Comparison of ENCODE assay signal across 29 mouse cellular contexts in genomic region chr5:149582642-149583262, GRCm38 (mm10). TPM values are rescaled to one million over a fixed set of nuclear protein-coding genes. Genes with fewer than 3 reads are reported as not detected.
DNase-seq lines count a peak whose midpoint lies in the region; ATAC-seq and TF ChIP-seq lines count a peak whose summit lies in the region.
"Had no signal": no experiment of that assay in that cellular context is flagged by ENCODE, and none has a peak within 500 bp of the region (broad histone marks: within the 10 kb centered on the region; RNA-seq: fewer than 3 reads in every experiment).

No protein-coding gene starts in this region.

- H3K27ac ChIP-seq in kidney, embryonic 14.5 days (ENCODE audit: low read depth, low read length): no peak overlapping the region
- H3K27ac ChIP-seq in limb, embryonic 14.5 days (replicated peaks; ENCODE audit: low read depth, low read length): no peak overlapping the region
- H3K27ac ChIP-seq in limb, embryonic 10.5 days: no peak overlapping the region
- no peak overlapping the region for H3K27ac ChIP-seq in midbrain, embryonic 11.5 days (ENCODE audit: low read depth, low read length)
- H3K27ac ChIP-seq in midbrain, embryonic 14.5 days (replicated peaks; ENCODE audit: low read depth, low read length): no peak overlapping the region
- H3K27ac ChIP-seq in midbrain, embryonic 15.5 days: peak overlapping the region; percentile 23; the same call in 1 of the 2 replicates
- H3K27ac ChIP-seq in midbrain, embryonic 10.5 days (replicated peaks): no peak overlapping the region
- H3K27ac ChIP-seq: embryonic facial prominence, embryonic 13.5 days; embryonic facial prominence, embryonic 15.5 days; forebrain, embryonic 10.5 days; forebrain, embryonic 12.5 days had no signal

- no peak overlapping the region for H3K4me3 ChIP-seq in kidney, embryonic 14.5 days (ENCODE audit: low read length)
- H3K4me3 ChIP-seq in limb, embryonic 14.5 days (replicated peaks; ENCODE audit: low read length): no peak overlapping the region
- H3K4me3 ChIP-seq in limb, embryonic 10.5 days: no peak overlapping the region
- no peak overlapping the region for H3K4me3 ChIP-seq in midbrain, embryonic 11.5 days (ENCODE audit: low read depth, low read length)
- H3K4me3 ChIP-seq in midbrain, embryonic 14.5 days (replicated peaks; ENCODE audit: low read depth, low read length): no peak overlapping the region
- H3K4me3 ChIP-seq in midbrain, embryonic 15.5 days: no peak overlapping the region
- H3K4me3 ChIP-seq in midbrain, embryonic 10.5 days: no peak overlapping the region
- H3K4me3 ChIP-seq: embryonic facial prominence, embryonic 13.5 days; embryonic facial prominence, embryonic 15.5 days; erythroblast, embryonic 14.5 days; forebrain, embryonic 10.5 days; forebrain, embryonic 12.5 days had no signal

- 53% methylated on average over 5 of the region's 5 CpGs for WGBS in kidney, embryonic 14.5 days
- 62% methylated on average over 5 of the region's 5 CpGs for WGBS in limb, embryonic 14.5 days
- WGBS in limb, embryonic 10.5 days: 71% methylated on average over 5 of the region's 5 CpGs
- 62% methylated on average over 5 of the region's 5 CpGs for WGBS in midbrain, embryonic 11.5 days
- WGBS in midbrain, embryonic 14.5 days: 55% methylated on average over 5 of the region's 5 CpGs
- WGBS in midbrain, embryonic 15.5 days: 60% methylated on average over 5 of the region's 5 CpGs
- 71% methylated on average over 5 of the region's 5 CpGs for WGBS in midbrain, embryonic 10.5 days

- 0 out of 2 replicates have a peak, but pooled peaks have one; percentile 18 for ATAC-seq in kidney, embryonic 14.5 days (ENCODE audit: low FRiP score, low TSS enrichment)
- no peak for ATAC-seq in limb, embryonic 14.5 days (ENCODE audit: low FRiP score, low read depth)
- ATAC-seq in midbrain, embryonic 11.5 days (ENCODE audit: low FRiP score): no peak
- ATAC-seq in midbrain, embryonic 14.5 days (ENCODE audit: low FRiP score, low TSS enrichment): no peak
- ATAC-seq in midbrain, embryonic 15.5 days (replicated peaks): no peak
- ATAC-seq: CD4-positive, CD25-positive, alpha-beta regulatory T cell, adult 4 months; forebrain, embryonic 14.5 days had no signal

- no peak for TF ChIP-seq POLR2A in limb, embryonic 14.5 days (IDR thresholded peaks at IDR 0.05; ENCODE audit: borderline replicate concordance, extremely low read depth, insufficient read depth, insufficient read length)

- H3K4me1 ChIP-seq in kidney, embryonic 14.5 days (ENCODE audit: control insufficient read depth, insufficient read depth, low read length): no peaks in the 10 kb centered on the region
- peaks cover 15% of the 10 kb centered on the region; the same call in 1 of the 2 replicates for H3K4me1 ChIP-seq in limb, embryonic 14.5 days (ENCODE audit: control insufficient read depth, insufficient read depth, low read length)
- H3K4me1 ChIP-seq in limb, embryonic 10.5 days: peaks cover 17% of the 10 kb centered on the region
- no peaks in the 10 kb centered on the region for H3K4me1 ChIP-seq in midbrain, embryonic 11.5 days (ENCODE audit: control insufficient read depth, insufficient read depth, low read length)
- H3K4me1 ChIP-seq in midbrain, embryonic 14.5 days (ENCODE audit: control insufficient read depth, insufficient read depth, low read length): 0 out of 2 replicates have a peak, but pooled peaks cover 2% of the 10 kb centered on the region
- peaks cover 13% of the 10 kb centered on the region for H3K4me1 ChIP-seq in midbrain, embryonic 15.5 days
- peaks cover 9% of the 10 kb centered on the region; the same call in 1 of the 2 replicates for H3K4me1 ChIP-seq in midbrain, embryonic 10.5 days

- no peak overlapping the region for H3K4me2 ChIP-seq in kidney, embryonic 14.5 days (replicated peaks; ENCODE audit: low read depth, low read length)
- H3K4me2 ChIP-seq in limb, embryonic 14.5 days (replicated peaks; ENCODE audit: low read depth, low read length, severe bottlenecking): no peak overlapping the region
- H3K4me2 ChIP-seq in midbrain, embryonic 11.5 days: no peak overlapping the region
- no peak overlapping the region for H3K4me2 ChIP-seq in midbrain, embryonic 14.5 days (ENCODE audit: low read length)
- no peak overlapping the region for H3K4me2 ChIP-seq in midbrain, embryonic 15.5 days
- H3K4me2 ChIP-seq: embryonic facial prominence, embryonic 13.5 days; embryonic facial prominence, embryonic 15.5 days; forebrain, embryonic 12.5 days had no signal

- H3K27me3 ChIP-seq in kidney, embryonic 14.5 days (ENCODE audit: control insufficient read depth, insufficient read depth, low read length): no peaks in the 10 kb centered on the region
- H3K27me3 ChIP-seq in limb, embryonic 14.5 days (ENCODE audit: control insufficient read depth, insufficient read depth, low read length): no peaks in the 10 kb centered on the region
- no peaks in the 10 kb centered on the region for H3K27me3 ChIP-seq in limb, embryonic 10.5 days (ENCODE audit: low read depth, poor library complexity, severe bottlenecking)
- no peaks in the 10 kb centered on the region for H3K27me3 ChIP-seq in midbrain, embryonic 11.5 days (ENCODE audit: control insufficient read depth, insufficient read depth, low read length)
- no peaks in the 10 kb centered on the region for H3K27me3 ChIP-seq in midbrain, embryonic 14.5 days (ENCODE audit: control insufficient read depth, insufficient read depth, low read length)
- no peaks in the 10 kb centered on the region for H3K27me3 ChIP-seq in midbrain, embryonic 15.5 days (replicated peaks)
- H3K27me3 ChIP-seq in midbrain, embryonic 10.5 days (ENCODE audit: low read depth, poor library complexity, severe bottlenecking): no peaks in the 10 kb centered on the region
- H3K27me3 ChIP-seq: CH12.LX; embryonic facial prominence, embryonic 13.5 days; embryonic facial prominence, embryonic 15.5 days had no signal

- no peak for DNase-seq in kidney, adult 11 months
- DNase-seq in limb, embryonic 14.5 days (ENCODE audit: low spot score): no peak
- no peak for DNase-seq in limb, embryonic 10.5 days (ENCODE audit: low spot score)
- peak; percentile 53 for DNase-seq in midbrain, embryonic 11.5 days (ENCODE audit: low spot score, missing footprints)
- DNase-seq in midbrain, embryonic 14.5 days: no peak
- no peak for DNase-seq in midbrain, embryonic 10.5 days (ENCODE audit: low spot score)
- DNase-seq: adrenal gland, adult 2 months; adrenal gland, postnatal 10 days; adrenal gland, postnatal 25 days; B cell, adult 2 months; cerebellum, adult 11 months; cerebellum, adult 18-20 months; cerebellum, adult 8-10 months; cerebellum, adult 9-11 months; cerebellum, postnatal 14 days; cerebellum, postnatal 36 days; embryo, embryonic 11 days had no signal

- no peak overlapping the region for H3K9ac ChIP-seq in kidney, embryonic 14.5 days (ENCODE audit: low read depth, low read length)
- H3K9ac ChIP-seq in limb, embryonic 14.5 days (ENCODE audit: low read depth, low read length, severe bottlenecking): 0 out of 2 replicates have a peak overlapping the region, but pooled peaks have one; percentile 17
- no peak overlapping the region for H3K9ac ChIP-seq in midbrain, embryonic 11.5 days (ENCODE audit: low read length)
- H3K9ac ChIP-seq in midbrain, embryonic 14.5 days (replicated peaks; ENCODE audit: low read length): no peak overlapping the region
- no peak overlapping the region for H3K9ac ChIP-seq in midbrain, embryonic 15.5 days
- H3K9ac ChIP-seq: embryonic facial prominence, embryonic 13.5 days; embryonic facial prominence, embryonic 15.5 days; forebrain, embryonic 12.5 days had no signal

- H3K36me3 ChIP-seq in kidney, embryonic 14.5 days (ENCODE audit: control insufficient read depth, insufficient read depth, low read length): no peaks in the 10 kb centered on the region
- no peaks in the 10 kb centered on the region for H3K36me3 ChIP-seq in limb, embryonic 14.5 days (ENCODE audit: control insufficient read depth, insufficient read depth, low read length)
- no peaks in the 10 kb centered on the region for H3K36me3 ChIP-seq in limb, embryonic 10.5 days
- H3K36me3 ChIP-seq in midbrain, embryonic 11.5 days (ENCODE audit: control insufficient read depth, insufficient read depth, low read length): no peaks in the 10 kb centered on the region
- H3K36me3 ChIP-seq in midbrain, embryonic 14.5 days (ENCODE audit: control insufficient read depth, insufficient read depth, low read length): no peaks in the 10 kb centered on the region
- no peaks in the 10 kb centered on the region for H3K36me3 ChIP-seq in midbrain, embryonic 15.5 days (replicated peaks)
- no peaks in the 10 kb centered on the region for H3K36me3 ChIP-seq in midbrain, embryonic 10.5 days
- H3K36me3 ChIP-seq: embryonic facial prominence, embryonic 13.5 days; embryonic facial prominence, embryonic 15.5 days; forebrain, embryonic 10.5 days; forebrain, embryonic 12.5 days; G1E had no signal

- H3K9me3 ChIP-seq in kidney, embryonic 14.5 days (ENCODE audit: control insufficient read depth, low read length): no peaks in the 10 kb centered on the region
- H3K9me3 ChIP-seq in limb, embryonic 14.5 days (ENCODE audit: control insufficient read depth, low read length): no peaks in the 10 kb centered on the region
- no peaks in the 10 kb centered on the region for H3K9me3 ChIP-seq in limb, embryonic 10.5 days (replicated peaks)
- no peaks in the 10 kb centered on the region for H3K9me3 ChIP-seq in midbrain, embryonic 11.5 days (ENCODE audit: control insufficient read depth, low read length)
- H3K9me3 ChIP-seq in midbrain, embryonic 14.5 days (ENCODE audit: control insufficient read depth, low read length): no peaks in the 10 kb centered on the region
- no peaks in the 10 kb centered on the region for H3K9me3 ChIP-seq in midbrain, embryonic 15.5 days
- H3K9me3 ChIP-seq in midbrain, embryonic 10.5 days (replicated peaks): no peaks in the 10 kb centered on the region
- H3K9me3 ChIP-seq: embryonic facial prominence, embryonic 13.5 days; embryonic facial prominence, embryonic 15.5 days; forebrain, embryonic 10.5 days; forebrain, embryonic 12.5 days had no signal

RNA-seq across cellular contexts. Expression of gene Hsph1, which starts 53.4 kb away (rescaled TPM):
- 35.4 and 68.4 TPM in 2 replicates for polyA plus RNA-seq in kidney, embryonic 14.5 days (2014; fragmentation: Nextera tagmentation; extraction: Ambion mirVana)
- 34.2 and 63.4 TPM in 2 replicates for polyA plus RNA-seq in limb, embryonic 14.5 days (2012; rRNA removed)
- 46.9 and 50.9 TPM in 2 replicates for polyA plus RNA-seq in limb, embryonic 14.5 days (2014; fragmentation: Nextera tagmentation; extraction: Ambion mirVana)
- polyA plus RNA-seq in limb, embryonic 10.5 days (2016; fragmentation: Nextera tagmentation; extraction: Ambion mirVana): 129 and 164 TPM in 2 replicates
- polyA plus RNA-seq in midbrain, embryonic 11.5 days (2014; fragmentation: Nextera tagmentation; extraction: Ambion mirVana): 131 and 145 TPM in 2 replicates
- 59.8 and 104 TPM in 2 replicates for polyA plus RNA-seq in midbrain, embryonic 14.5 days (2014; fragmentation: Nextera tagmentation; extraction: Ambion mirVana)
- polyA plus RNA-seq in midbrain, embryonic 15.5 days (2015; fragmentation: Nextera tagmentation; extraction: Ambion mirVana): 103 and 105 TPM in 2 replicates
- 109 and 137 TPM in 2 replicates for polyA plus RNA-seq in midbrain, embryonic 10.5 days (2016; fragmentation: Nextera tagmentation; extraction: Ambion mirVana)

RNA-seq across cellular contexts. Expression of gene Wdr95, which starts 54.3 kb away (rescaled TPM):
- polyA plus RNA-seq in kidney, embryonic 14.5 days (2014; fragmentation: Nextera tagmentation; extraction: Ambion mirVana): not detected in 2 replicates
- 0.18 and 0.41 TPM in 2 replicates for polyA plus RNA-seq in limb, embryonic 14.5 days (2012; rRNA removed)
- 0.07 and 0.15 TPM in 2 replicates for polyA plus RNA-seq in limb, embryonic 14.5 days (2014; fragmentation: Nextera tagmentation; extraction: Ambion mirVana)
- polyA plus RNA-seq in limb, embryonic 10.5 days (2016; fragmentation: Nextera tagmentation; extraction: Ambion mirVana): not detected in 2 replicates
- polyA plus RNA-seq in midbrain, embryonic 11.5 days (2014; fragmentation: Nextera tagmentation; extraction: Ambion mirVana): 0.08 and 0.33 TPM in 2 replicates
- polyA plus RNA-seq in midbrain, embryonic 14.5 days (2014; fragmentation: Nextera tagmentation; extraction: Ambion mirVana): 0.30 TPM in 1 of 2 replicates, not detected in the other
- polyA plus RNA-seq in midbrain, embryonic 15.5 days (2015; fragmentation: Nextera tagmentation; extraction: Ambion mirVana): 0.14 and 0.27 TPM in 2 replicates
- not detected in 2 replicates for polyA plus RNA-seq in midbrain, embryonic 10.5 days (2016; fragmentation: Nextera tagmentation; extraction: Ambion mirVana)
- polyA plus RNA-seq: adrenal gland, adult 2 months; CD4-positive, CD25-positive, alpha-beta regulatory T cell, adult 4 months; embryonic facial prominence, embryonic 11.5 days; erythroblast, embryonic 14.5 days; forebrain, embryonic 10.5 days; G1E had no signal
